Mouse (Mus musculus) CD4-positive helper T cell, adult 2 months (primary cell): ENCODE measurements around the gene Mthfr.
A peak's percentile ranks its signal among the peaks of the same experiment; 100 is the strongest.

Experiments
- DNase-seq: peaks from one replicate; pipeline ENCODE4 v3.0.0-alpha.2; 2012; ENCODE audit warnings: low read depth, missing footprints, low spot score

Mthfr gene

DNA sequence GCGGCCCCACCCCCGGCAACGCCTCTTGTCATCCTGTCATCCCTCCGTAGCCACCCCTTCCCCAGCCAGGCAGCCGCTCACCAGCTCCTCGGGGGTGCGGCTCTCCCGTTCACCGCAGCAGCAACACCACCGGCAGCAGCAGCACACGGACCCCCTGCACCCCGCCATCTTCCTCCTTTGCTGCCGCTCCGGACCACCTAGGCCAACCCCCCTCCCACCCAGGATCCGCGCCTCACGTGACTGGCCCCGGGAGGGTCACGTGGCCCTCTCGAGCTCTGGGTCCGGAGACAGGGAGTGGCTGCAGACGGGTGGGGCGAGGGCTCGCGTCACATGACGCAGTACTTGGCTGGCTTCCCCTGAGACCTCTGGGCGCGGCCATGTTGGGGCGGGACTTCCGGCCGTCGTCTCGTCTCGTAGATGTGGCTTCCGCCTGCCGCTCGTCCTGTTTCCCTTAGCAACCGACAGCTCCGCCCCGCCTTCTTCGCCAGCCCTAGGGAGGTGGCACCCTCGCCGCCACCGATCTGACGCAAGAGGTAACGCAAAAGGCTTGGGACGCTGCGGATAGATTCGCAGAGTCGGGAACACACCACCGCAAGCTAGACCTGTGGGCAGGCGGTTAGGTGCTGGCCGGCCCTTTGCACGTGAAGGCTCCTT, at the start of gene Mthfr, which contains the start of gene Clcn6:
Mthfr (plus strand) TSS at position 478 of the 654 bp plus-strand sequence.
Clcn6 (minus strand) TSS at position 222 of the 654 bp plus-strand sequence.
- DNase-seq: peak; percentile 100

DNA sequence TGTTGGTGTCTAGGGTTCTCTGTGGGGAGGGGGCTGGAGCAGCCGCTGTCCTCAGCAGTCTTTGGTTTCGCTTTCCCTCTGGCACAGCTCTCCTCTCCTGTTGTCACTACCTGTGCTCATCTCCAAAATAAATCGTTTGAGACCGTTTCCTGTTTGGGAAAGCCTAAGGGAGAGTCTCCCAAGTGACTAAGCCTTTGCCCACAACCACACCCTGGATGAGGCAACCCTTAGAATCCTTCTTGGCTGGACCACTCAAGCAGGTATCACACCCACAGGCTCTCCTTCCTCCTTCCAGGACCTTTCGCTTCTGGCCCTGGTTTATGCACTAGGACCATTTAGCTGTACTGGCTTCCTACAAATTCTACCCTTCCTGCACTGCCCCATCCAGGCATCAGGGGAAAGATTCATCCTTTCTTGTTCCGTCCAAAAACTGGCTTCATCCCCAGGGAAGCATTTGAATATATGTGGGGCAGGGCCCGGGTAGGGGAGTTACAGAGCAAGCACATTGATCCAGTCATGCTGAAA, 45.2 kb upstream of the Mthfr start:
- DNase-seq: no peak

DNA sequence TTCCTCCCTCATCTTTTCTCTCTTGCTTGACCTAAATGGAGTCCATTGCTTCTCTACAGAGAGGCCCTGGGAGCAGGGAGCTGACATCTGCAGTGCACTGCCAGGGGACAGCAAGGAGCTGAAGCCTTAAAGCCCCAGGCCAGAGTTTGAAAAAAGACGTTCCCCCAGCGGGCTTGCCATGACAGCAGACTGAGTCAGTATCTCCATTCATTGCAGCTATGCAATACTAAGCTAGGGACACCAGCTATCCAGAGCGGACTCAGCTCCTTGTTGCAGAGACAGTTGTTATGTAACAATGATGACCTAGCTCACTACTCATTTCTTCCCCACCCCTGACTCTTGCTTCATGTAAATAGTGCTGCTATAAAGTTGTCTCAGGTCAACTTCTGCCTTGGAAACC, 43.6 kb upstream of the Mthfr start:
- no peak for DNase-seq

DNA sequence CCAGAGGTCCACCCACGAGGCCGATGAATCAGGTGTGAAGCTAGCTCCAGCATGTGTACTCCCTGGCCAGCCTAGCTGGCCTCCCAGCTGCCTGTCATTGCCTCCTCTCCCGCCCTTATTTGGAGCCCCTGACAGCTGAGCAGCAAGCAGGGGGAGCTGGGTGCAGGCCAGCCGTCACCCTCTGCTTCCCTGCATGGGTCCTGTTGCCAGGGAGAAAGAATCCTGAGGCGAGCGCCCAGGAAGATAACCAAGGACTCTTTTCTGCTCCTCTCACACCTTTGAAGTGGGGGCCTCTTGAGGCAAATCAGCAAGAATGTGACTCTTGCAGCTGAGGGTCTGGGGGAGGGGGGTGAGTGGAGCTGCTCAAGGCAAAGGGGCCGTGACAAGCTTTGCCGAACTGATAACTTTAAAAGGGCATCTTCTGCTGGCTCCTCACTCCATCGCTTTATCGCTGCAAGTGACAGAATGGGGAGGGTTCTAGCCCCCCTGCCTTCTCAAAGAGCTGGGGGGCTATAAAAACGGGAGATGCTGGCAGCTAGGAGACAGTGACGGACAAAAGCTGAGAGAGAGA, 38.6 kb upstream of the Mthfr start, which contains the start of gene Nppa:
Nppa (plus strand) TSS at position 521 of the 571 bp plus-strand sequence.
- DNase-seq: no peak

DNA sequence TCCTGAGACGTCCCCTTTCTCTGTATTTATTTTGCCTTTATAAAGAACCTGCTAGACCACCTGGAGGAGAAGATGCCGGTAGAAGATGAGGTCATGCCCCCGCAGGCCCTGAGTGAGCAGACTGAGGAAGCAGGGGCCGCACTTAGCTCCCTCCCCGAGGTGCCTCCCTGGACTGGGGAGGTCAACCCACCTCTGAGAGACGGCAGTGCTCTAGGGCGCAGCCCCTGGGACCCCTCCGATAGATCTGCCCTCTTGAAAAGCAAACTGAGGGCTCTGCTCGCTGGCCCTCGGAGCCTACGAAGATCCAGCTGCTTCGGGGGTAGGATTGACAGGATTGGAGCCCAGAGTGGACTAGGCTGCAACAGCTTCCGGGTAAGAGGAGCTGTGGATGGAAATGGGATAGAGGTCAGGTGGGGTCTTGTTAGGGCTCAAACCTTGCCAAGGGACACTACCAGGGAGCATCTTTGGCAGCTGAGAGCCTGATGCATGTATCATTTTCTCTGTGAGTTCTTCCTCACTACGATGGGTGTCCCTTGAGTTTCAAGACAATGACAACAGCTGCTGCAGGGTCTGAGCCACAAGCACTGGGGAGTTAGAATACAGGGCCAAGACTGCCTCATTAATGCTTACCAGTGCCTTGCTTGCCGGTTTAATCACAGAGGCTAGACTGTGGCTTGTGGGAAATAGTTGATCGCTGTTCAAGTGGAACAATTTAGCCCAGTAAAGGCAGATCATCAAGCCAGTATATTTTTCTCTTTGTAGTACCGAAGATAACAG, 37.7 kb upstream of the Mthfr start:
- no peak for DNase-seq

DNA sequence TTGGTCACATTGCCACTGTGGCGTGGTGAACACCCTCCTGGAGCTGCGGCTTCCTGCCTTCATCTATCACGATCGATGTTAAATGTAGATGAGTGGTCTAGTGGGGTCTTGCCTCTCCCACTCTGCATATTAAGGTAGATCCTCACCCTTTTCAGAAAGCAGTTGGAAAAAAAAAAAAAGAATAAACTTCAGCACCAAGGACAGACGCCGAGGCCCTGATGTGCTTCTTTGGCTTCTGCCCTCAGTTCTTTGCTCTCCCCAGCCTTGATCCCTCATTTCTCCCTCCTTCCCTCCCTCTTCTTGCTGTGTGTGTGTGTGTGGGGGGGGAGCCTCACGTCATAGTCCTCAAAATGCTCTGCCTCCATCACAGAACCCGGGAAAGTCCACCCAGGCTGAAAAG, 37.0 kb upstream of the Mthfr start:
- no peak for DNase-seq

DNA sequence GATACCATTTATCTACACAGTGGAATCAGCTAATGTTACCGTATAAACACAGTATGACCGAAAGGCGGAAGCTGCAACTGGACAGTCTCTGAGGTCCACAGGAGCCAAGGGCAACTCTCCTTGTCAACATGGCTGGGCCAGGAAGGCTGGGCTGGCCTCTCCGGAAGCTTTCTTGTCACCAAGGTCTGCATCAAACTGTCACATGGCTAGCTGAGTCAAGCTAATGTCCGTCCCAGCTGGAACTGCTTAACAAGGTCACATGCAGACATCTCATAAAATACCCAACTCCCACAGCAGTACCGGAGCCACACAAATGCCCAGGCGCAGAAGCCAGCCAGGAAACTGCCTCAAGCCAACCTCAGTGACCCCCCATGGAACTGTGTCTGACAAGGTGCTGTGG, 34.5 kb upstream of the Mthfr start:
- no peak for DNase-seq

DNA sequence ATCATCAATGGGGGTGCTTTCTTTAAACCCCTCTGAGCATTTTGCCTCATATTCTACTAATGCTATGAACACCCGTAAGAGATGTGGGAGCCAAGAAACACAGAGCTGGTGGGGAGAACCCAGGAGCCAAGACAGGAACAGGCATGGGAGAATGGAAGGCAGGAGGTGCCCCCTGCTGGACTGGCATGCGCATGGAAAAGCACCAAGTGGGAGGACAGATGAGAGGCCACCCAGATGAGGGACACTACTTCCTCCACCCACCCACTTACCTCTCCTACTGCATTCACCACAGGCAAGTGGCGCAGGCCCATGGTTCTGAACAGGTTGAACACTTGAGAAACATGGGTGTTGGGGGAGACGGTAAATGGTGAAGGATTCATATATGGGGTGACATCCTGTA, 30.5 kb upstream of the Mthfr start:
- peak; percentile 19 for DNase-seq

DNA sequence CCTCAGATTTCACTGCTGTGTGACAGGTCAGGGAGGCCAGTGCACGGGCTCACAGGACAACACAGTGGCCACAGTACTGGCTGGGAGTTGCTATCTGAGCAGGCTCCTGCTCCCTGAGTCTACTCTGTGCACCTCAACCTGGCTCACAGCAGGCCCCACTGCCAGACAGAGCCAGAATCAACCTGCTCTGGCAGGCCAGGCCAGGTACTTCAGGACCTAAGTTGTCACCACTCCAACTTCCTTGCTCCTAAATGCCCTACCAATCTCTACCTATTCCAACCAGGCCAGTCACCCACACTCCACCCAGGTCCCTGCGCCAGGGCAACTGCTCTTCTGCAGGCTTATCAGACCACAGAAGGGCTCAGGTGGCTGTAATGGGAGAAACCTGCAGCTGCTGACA, 29.2 kb upstream of the Mthfr start:
- no peak for DNase-seq

DNA sequence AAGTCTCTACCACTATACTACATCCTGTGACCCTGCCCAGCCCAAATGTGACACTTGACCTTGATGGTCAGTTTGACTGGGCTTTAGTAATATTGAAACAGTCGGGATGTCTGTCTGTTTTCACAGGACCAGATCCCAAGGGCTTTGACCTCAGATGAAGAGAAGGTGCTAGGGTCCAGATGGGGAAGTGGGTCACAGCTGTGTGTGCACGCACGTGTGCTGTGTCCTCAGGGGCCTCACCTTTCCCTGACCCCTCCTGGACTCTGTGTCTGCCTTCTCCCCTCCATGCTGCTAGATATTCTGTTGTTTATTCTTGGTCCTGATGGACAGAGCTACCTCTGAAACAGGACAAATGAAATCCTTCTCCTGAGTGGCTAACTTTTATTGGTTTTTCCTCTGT, 27.5 kb upstream of the Mthfr start:
- DNase-seq: no peak

DNA sequence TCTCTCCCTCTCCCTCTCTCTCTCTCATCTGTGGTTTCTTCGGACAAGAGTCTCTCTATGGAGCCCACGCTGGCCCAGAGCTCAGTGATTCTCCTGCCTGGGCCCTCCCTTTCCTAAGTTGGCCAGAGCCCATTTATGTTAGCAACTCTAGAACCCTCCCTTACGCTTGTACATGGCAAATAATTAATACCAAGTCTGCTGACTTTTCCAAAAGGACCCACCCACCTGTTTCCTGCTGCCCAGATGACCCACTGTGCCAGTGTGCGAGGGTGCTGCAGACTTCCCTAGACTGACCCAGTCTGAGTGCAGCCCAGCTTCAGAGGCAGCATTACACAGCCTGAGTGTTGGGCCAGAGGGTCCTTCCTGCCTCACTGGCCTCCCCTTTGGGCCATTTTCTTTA, 26.7 kb upstream of the Mthfr start:
- no peak for DNase-seq

DNA sequence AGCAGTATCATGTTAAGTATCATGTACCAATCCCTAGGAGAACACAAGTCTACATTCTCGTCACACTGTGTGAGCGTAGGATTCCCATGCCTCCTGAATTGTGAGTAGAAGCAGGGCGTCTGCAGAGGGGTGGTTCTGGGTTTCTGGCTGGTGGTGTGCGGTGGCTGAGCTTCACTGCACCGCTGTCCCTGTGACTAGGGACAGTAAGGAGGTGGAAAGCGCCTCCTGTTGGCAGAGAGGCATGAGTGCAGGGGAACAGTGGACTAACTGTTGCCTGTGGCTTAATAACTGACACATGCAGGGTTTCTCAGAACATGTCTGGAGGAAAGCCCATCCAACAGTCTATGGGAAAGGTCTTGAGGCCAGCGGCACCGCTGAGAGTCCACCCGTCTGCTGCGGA, 23.5 kb upstream of the Mthfr start:
- no peak for DNase-seq

DNA sequence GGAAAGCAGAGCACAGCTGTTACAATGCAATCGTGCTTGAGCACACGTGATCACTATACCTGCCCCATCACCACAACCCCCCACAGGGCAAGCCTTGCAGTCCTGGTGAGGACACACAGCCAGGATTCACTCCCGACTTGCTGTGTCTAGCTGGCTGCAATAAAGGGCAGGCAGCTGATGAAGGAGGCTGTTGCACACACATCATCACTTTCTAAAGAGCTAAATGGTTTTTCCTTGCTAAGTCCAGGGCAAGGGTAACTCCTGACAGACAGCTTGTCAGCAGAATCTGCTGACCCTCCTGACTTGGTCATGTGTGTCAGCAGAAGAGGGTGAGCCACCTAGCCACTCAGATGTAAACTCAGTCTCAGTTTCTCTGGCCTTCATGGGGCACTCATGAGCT, 21.9 kb upstream of the Mthfr start:
- DNase-seq: no peak

DNA sequence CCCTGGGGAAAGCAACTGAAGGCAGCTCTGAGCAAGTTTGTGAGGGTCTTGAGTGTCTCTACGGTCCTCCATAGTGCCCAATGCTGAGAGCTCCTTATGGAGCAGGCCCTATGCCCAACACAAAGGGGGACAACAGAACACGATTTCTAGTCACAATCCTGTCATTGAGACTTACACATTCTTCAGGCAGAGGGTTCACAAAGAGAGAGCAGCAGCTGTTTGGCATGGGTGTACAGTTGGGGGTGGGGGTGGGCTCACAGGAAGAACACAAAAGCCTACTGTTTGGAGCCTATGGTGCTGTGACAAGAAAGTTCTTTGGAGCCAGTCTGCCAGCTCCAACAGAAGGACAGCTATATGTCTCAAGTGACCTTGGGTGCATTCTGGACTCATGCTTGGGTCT, 20.5 kb upstream of the Mthfr start:
- DNase-seq: no peak

DNA sequence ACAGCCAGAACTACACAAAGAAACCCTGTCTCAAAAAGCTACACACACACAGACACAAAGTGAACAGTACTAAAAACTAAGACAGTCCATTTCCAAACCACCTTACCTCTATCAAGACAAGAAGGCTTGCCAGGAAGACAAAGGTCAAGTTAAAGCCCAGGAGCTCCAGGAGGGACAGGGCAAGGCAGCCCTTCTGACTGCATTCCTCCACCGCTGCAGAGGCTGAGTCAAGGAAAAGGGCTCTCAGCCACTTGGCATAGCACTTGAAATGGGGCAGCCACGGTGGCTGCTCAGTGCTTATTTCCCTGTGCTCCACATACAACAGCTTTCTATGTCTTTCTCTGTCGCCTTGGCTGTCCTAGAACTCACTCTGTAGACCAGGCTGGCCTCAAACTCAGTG, 14.9 kb upstream of the Mthfr start:
- DNase-seq: no peak

DNA sequence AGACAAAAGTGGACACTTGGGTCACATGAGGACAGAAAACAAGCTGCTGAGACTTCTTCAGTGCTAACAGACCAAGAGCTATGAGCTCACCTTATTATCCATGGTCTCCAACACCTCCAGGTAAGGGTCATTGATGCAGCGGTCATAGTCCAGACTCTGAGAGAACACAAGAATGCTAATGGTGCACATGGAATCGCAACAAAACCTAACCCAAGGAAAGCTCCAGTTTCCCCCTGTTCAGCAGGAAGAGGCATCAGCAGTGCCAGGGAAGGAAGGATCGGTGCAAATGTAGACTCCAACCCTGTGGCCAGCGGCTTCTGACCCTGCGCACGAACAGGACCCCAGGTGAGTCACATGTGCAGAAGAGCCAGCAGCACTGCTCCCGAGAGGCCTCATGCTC, 9.6 kb upstream of the Mthfr start:
- no peak for DNase-seq

DNA sequence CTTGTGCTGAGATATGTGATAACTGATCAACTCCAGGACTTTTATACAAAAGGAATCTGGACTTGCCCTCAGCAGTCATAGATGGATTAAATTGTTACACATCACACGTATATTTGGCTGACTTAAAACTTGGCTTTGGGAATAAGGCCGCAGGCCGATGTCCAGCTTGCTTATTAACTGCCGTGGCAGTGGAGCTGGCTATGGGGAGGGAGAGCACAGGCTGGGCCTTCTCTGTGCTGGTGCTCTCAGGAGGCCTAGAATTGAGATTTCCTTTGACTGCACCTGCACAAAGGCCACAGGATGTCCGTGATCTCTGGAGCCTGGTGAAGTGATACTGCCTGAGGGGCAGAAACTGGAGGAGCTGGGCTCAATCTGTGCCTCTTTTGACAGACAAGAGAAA, 8.4 kb upstream of the Mthfr start:
- DNase-seq: no peak

DNA sequence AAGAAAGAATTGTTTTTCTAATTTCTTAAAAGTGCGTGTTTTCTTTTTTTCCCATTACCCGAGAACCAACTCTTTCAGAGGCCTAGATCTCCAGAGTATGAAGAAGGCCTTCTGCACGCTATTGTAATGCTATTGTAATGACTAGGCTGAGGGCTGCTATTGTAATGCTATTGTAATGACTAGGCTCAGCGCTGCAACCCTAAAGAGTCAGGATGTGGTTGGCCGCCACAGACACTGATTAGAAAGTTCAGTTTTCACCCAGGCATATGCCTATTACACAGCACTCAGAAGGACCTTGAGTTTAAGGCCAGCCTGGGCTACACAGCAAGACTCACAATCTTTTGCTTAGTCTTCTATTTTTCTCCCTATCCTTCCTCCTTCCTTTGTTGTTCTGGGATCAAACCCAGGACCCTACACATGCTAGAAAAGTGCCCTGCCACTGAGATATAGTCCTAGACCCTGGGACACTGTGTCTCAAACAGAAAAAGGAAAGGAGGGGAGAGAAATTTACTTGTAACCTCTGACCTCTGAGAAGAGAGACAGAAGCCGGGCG, 4.9 kb upstream of the Mthfr start:
- DNase-seq: peak; percentile 81

DNA sequence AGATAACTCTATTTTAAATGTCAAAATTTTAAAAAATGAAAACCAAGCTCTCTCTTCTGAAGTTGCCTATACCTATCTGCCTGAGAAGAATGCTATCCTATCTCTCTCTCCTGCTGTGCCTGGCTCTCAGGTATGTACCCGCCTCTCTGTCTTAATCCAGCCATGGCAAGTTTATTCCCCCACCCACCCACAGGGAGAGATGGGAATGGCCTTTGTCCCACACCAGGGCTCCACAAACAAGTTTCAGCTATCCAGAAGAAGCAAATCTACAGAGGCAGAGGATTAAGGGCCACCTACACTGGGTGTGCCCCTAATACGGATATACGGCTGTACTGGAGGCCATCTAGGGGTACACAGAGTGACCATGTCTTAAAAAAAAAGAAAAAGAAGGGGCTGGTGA, 3.4 kb upstream of the Mthfr start:
- no peak for DNase-seq

DNA sequence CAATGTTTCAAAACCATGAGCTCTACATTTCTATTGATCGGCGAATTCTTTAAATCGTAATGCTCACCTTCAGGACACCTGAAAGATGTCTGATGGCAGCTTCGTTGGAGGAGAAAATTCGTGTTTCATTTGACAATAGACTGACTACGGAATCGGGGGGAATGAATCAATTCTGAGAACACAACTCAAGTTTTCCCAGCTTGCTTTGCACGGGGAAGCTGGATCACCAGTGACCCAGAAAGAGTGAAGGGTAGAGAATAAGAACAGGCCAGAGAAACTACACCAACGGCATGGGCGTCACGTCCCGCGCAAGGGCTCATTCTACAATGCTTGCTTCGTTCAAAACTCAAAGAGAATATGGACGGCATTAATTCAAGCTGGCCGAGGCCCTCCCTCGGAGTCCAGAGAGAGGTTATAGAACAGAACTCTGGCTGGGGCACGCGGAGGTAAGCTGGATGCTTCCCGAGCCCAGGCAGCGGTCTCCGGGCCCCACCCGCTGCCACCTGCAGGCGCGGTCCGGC, 738 bp upstream of the Mthfr start:
- DNase-seq: no peak

DNA sequence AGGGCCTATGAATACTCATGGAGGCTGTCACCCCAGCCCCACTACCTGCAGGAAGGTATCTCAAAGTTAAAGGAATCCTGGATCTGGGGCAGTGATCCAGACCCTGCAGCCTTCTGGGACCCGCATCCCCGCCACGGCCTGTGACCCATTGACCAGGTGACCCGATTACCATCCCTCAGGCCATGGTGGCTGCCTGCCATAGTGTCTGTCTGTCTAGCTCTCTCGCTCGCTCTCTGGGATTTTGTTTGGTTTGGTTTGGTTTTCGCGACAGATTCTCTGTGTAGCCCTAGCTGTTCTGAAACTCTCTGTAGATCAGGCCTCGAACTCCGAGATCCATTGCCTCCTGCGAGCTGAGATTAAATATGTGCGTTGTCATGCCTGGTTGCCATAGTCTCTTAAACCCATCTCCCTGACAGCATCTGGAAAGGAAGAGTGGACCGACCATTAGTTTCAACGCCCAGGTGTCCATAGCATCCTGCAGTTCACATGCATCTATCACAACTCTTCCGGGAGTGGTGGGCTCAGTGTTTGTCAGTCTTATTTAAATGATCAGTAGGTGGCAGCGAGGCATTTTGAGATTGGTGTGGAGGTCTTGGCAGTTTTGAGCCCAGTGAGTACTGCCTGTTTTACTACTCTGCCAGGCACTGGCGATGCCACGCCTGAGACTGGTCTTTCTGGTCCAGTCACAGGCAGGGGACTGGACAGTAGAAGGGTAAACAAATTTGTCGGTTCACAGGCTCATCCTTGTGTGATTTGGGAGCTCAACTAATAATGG, 564 bp downstream of the Mthfr start:
- DNase-seq: peak; percentile 35
